Mouse (Mus musculus): ENCODE results near the gene Ctbs. TPM values are rescaled to one million over a fixed set of nuclear protein-coding genes. Genes with fewer than 3 reads are reported as not detected.

Gene Ctbs
- total and polyA plus RNA-seq, 3 experiments = 2.7 to 9.6 (median 9.4) TPM

GRCm38 (mm10) chr3:146499431-146500002 is 49.9 kb downstream of the Ctbs start, which contains the start of the genes Spata1 and Gng5:
TSS of gene Spata1 (minus strand) at chr3:146499753.
TSS of gene Gng5 (plus strand) at chr3:146499807.
- DNase-seq = peak; percentile 95

GRCm38 (mm10) chr3:146500003-146500809 is 50.6 kb downstream of the Ctbs start:
- peak; percentile 73 for DNase-seq

- DNase-seq = no peak
Measured at GRCm38 (mm10) chr3:146500810-146501201, 51.2 kb downstream of the Ctbs start.

- no peak for DNase-seq
Measured at GRCm38 (mm10) chr3:146501601-146502123, 52.1 kb downstream of the Ctbs start.

DNA sequence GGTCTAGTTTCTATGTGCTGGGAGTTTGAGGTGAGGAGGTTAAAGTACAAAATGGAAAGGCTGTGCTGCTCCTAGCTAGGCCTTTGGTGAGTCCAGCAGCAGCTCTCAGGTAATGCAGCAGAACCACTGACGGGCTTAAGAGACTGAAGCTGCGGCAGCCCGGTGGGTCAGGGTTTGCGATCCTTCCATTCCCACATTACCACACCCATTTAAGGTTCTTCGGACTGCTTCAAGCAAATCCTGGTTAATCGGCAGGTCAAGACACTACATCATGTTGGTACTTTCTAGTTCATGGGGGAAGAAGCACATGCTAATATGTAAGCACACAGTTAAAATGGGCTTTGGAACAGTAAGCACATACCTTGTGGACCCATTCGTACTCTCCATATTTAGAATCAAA is 57.1 kb downstream of the Ctbs start:
- DNase-seq = no peak

Other genes with a start within 250 kb of the Ctbs start
- gene Lpar3, start 228.8 kb upstream of the Ctbs start, total RNA-seq (2021) = under 1 TPM; 0.10 to 0.12 TPM
- gene Lpar3, start 228.8 kb upstream of the Ctbs start, polyA plus RNA-seq (2012; rRNA removed) = 0.39 and 0.76 TPM in 2 replicates
- gene Ssx2ip, start 45.2 kb upstream of the Ctbs start, total RNA-seq (2021) = 10 to 100 TPM in 1 of 2 experiments, 1 to 10 TPM in 1; 5.1 to 10.1 TPM
- gene Ssx2ip, start 45.2 kb upstream of the Ctbs start, polyA plus RNA-seq (2012; rRNA removed) = 1.5 and 1.6 TPM in 2 replicates
- gene Spata1, start 50.0 kb downstream of the Ctbs start, total RNA-seq (2021) = 1 to 10 TPM; 3.2 to 4.6 TPM
- 0.27 and 0.45 TPM in 2 replicates for gene Spata1, start 50.0 kb downstream of the Ctbs start, polyA plus RNA-seq (2012; rRNA removed)
- 100 to 1,000 TPM; 277 to 314 TPM for gene Gng5, start 50.0 kb downstream of the Ctbs start, total RNA-seq (2021)
- gene Gng5, start 50.0 kb downstream of the Ctbs start, polyA plus RNA-seq (2012; rRNA removed) = 304 and 421 TPM in 2 replicates
- 10 to 100 TPM; 25.1 to 35.1 TPM for gene Rpf1, start 71.6 kb downstream of the Ctbs start, total RNA-seq (2021)
- 2.1 and 3.8 TPM in 2 replicates for gene Rpf1, start 71.6 kb downstream of the Ctbs start, polyA plus RNA-seq (2012; rRNA removed)
- 1 to 10 TPM in 1 of 2 experiments, not detected in 1; 3.1 TPM for gene Uox, start 120.6 kb downstream of the Ctbs start, total RNA-seq (2021)
- 0.06 TPM in 1 of 2 replicates, not detected in the other for gene Uox, start 120.6 kb downstream of the Ctbs start, polyA plus RNA-seq (2012; rRNA removed)
- gene Dnase2b, start 165.8 kb downstream of the Ctbs start, total RNA-seq (2021) = not detected
- not detected in 2 replicates for gene Dnase2b, start 165.8 kb downstream of the Ctbs start, polyA plus RNA-seq (2012; rRNA removed)
- gene 4930503B20Rik, start 201.5 kb downstream of the Ctbs start, total RNA-seq (2021) = not detected
- gene 4930503B20Rik, start 201.5 kb downstream of the Ctbs start, polyA plus RNA-seq (2012; rRNA removed) = not detected in 2 replicates
- gene Samd13, start 235.8 kb downstream of the Ctbs start, total RNA-seq (2021) = under 1 TPM; 0.55 to 0.93 TPM
- gene Samd13, start 235.8 kb downstream of the Ctbs start, polyA plus RNA-seq (2012; rRNA removed) = not detected in 2 replicates

All from adrenal gland, adult 2 months (tissue).